Mouse (Mus musculus) testis, adult 2 months (tissue): ENCODE measurements around the gene Usf3.

Experiments used
- CTCF ChIP-seq: fragments of 200-500 bp; IDR thresholded peaks from 2 replicates; pipeline ENCODE4 v1.5.1; 2012; ENCODE audit warnings: low read depth, mild to moderate bottlenecking, inconsistent platforms, low read length, moderate library complexity; ENCODE audit not compliant: control insufficient read depth, insufficient read depth, insufficient replicate concordance
- POLR2A ChIP-seq: fragments of 200-500 bp; IDR thresholded peaks from 2 replicates; pipeline ENCODE4 v1.6.1; 2012; ENCODE audit warnings: low read depth, mild to moderate bottlenecking, inconsistent platforms, low read length, moderate library complexity; ENCODE audit not compliant: control insufficient read depth

DNA sequence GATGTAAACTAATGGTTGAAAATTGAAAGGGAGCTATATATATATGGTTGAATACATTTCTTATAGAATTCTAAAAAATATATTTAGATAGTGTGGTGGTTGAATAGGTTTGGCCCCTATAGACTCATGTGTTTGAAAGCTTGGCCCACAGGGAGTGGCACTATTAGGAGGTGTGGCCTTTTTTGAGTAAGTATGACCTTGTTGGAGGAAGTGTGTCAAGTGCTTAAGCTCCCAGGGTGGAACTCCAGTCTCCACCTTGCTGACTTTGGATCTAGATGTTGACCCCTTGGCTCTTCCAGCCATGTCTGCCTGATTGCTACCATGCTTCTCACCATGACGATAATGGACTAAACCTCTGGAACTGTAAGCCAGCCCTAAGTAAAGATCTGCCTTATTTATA is 9.6 kb downstream of the Usf3 start:
- TF ChIP-seq CTCF (no peak), POLR2A (no peak)
